Mouse (Mus musculus) stomach, embryonic 16.5 days (tissue): ENCODE results near the gene Riok1. TPM values are rescaled to one million over a fixed set of nuclear protein-coding genes. Genes with fewer than 3 reads are reported as not detected.

Source experiments
- ATAC-seq: fragments of 200-750 bp; cut with Nextera tagmentation; 2 replicates; pipeline ENCODE4 v1.8.0; 2017; ENCODE audit warnings: moderate number of reproducible peaks, moderate TSS enrichment; ENCODE audit not compliant: insufficient read depth, low FRiP score
- H3K27ac ChIP-seq: fragments of 300-500 bp; sonication (generic); 2 replicates; pipeline ENCODE4 v1.5.1; 2014; ENCODE audit warnings: low read length
- H3K27me3 ChIP-seq: fragments of 300-500 bp; sonication (generic); 2 replicates; pipeline ENCODE4 v1.6.1; 2014; ENCODE audit warnings: low read length, control low read depth, mixed read lengths; ENCODE audit not compliant: control insufficient read depth, insufficient read depth
- H3K36me3 ChIP-seq: fragments of 300-500 bp; sonication (generic); 2 replicates; pipeline ENCODE4 v1.6.1; 2014; ENCODE audit warnings: low read length; ENCODE audit not compliant: control insufficient read depth, insufficient read depth
- H3K4me1 ChIP-seq: fragments of 300-500 bp; sonication (generic); 2 replicates; pipeline ENCODE4 v1.6.1; 2014; ENCODE audit warnings: low read length, control low read depth, mixed read lengths; ENCODE audit not compliant: control insufficient read depth, insufficient read depth
- H3K4me2 ChIP-seq: fragments of 300-500 bp; sonication (generic); 2 replicates; pipeline ENCODE4 v1.6.1; 2014; ENCODE audit warnings: low read depth, low read length, mixed read lengths
- H3K4me3 ChIP-seq: fragments of 300-500 bp; sonication (generic); replicated peaks from 2 replicates; pipeline ENCODE4 v1.5.1; 2014; ENCODE audit warnings: mild to moderate bottlenecking, low read length
- H3K9ac ChIP-seq: fragments of 300-500 bp; sonication (generic); 2 replicates; pipeline ENCODE4 v1.6.1; 2014; ENCODE audit warnings: low read length
- H3K9me3 ChIP-seq: fragments of 300-500 bp; sonication (generic); replicated peaks from 2 replicates; pipeline ENCODE4 v1.6.1; 2016; ENCODE audit warnings: low read length, control low read depth; ENCODE audit not compliant: control insufficient read depth
- WGBS: fragments of 180-500 bp; shearing (Covaris S2); extraction: QIAGEN DNeasy Blood & Tissue Kit; methylation state at CpG from one replicate; pipeline ENCODE4 v1.1.7; 2014; 5-methylcytosine and 5-hydroxymethylcytosine counted together
- polyA plus RNA-seq: library from polyadenylated mRNA; unstranded; fragments of >200 nt; fragmentation: Nextera tagmentation; extraction: Ambion mirVana; gene quantifications from 2 replicates; pipeline ENCODE4 v1.2.1, GENCODE M21; 2015

Gene Riok1
- polyA plus RNA-seq, 1 experiment from 2014 or later, result 43.9 TPM

GRCm38 (mm10) chr13:38009721-38010408 lies 26.9 kb upstream of the Riok1 start:
- no peaks in the 10 kb centered on the region for H3K9me3 ChIP-seq
- no peak overlapping the region for H3K4me2 ChIP-seq
- 80% methylated on average over 5 of the region's 5 CpGs for WGBS
- H3K4me1 ChIP-seq, result no peaks in the 10 kb centered on the region
- ATAC-seq, result no peak
- no peaks in the 10 kb centered on the region for H3K36me3 ChIP-seq
- H3K27me3 ChIP-seq, result no peaks in the 10 kb centered on the region
- no peak overlapping the region for H3K4me3 ChIP-seq
- H3K9ac ChIP-seq, result no peak overlapping the region
- no peak overlapping the region for H3K27ac ChIP-seq

- H3K27ac ChIP-seq, result no peak overlapping the region
- WGBS, result 70% methylated on average over 5 of the region's 5 CpGs
These were observed 26.3 kb upstream of the Riok1 start for GRCm38 (mm10) chr13:38010444-38010910.

GRCm38 (mm10) chr13:38012436-38012835 lies 24.4 kb upstream of the Riok1 start:
- no peak overlapping the region for H3K27ac ChIP-seq
- no peaks in the 10 kb centered on the region for H3K4me1 ChIP-seq
- no peak for ATAC-seq
- WGBS, result 81% methylated on average over 5 of the region's 5 CpGs
- no peak overlapping the region for H3K4me2 ChIP-seq
- no peaks in the 10 kb centered on the region for H3K36me3 ChIP-seq
- no peak overlapping the region for H3K4me3 ChIP-seq
- H3K9ac ChIP-seq, result no peak overlapping the region
- no peaks in the 10 kb centered on the region for H3K27me3 ChIP-seq
- H3K9me3 ChIP-seq, result no peaks in the 10 kb centered on the region

More at GRCm38 (mm10) chr13:38010444-38010910, 26.3 kb upstream of the Riok1 start:
- Histone ChIP-seq H3K4me1 (no peaks in the 10 kb centered on the region), H3K36me3 (no peaks in the 10 kb centered on the region), H3K9ac (no peak overlapping the region), H3K4me2 (no peak overlapping the region), H3K27me3 (no peaks in the 10 kb centered on the region), H3K9me3 (no peaks in the 10 kb centered on the region), H3K4me3 (no peak overlapping the region)
- ATAC-seq, result no peak

GRCm38 (mm10) chr13:38015591-38015990 lies 21.2 kb upstream of the Riok1 start:
- H3K27ac ChIP-seq, result no peak overlapping the region
- H3K27me3 ChIP-seq, result no peaks in the 10 kb centered on the region
- H3K4me3 ChIP-seq, result no peak overlapping the region
- H3K36me3 ChIP-seq, result no peaks in the 10 kb centered on the region
- ATAC-seq, result no peak
- H3K4me2 ChIP-seq, result no peak overlapping the region
- no peak overlapping the region for H3K9ac ChIP-seq
- H3K9me3 ChIP-seq, result no peaks in the 10 kb centered on the region
- WGBS, result 85% methylated on average over 4 of the region's 4 CpGs
- no peaks in the 10 kb centered on the region for H3K4me1 ChIP-seq

- H3K27ac ChIP-seq, result no peak overlapping the region
- WGBS, result 64% methylated on average over 3 of the region's 3 CpGs
These were observed 18.0 kb upstream of the Riok1 start for GRCm38 (mm10) chr13:38018791-38019190.

GRCm38 (mm10) chr13:38025874-38026273 lies 10.9 kb upstream of the Riok1 start:
- H3K9ac ChIP-seq, result no peak overlapping the region
- no peaks in the 10 kb centered on the region for H3K27me3 ChIP-seq
- no peaks in the 10 kb centered on the region for H3K4me1 ChIP-seq
- ATAC-seq, result no peak
- no peak overlapping the region for H3K4me3 ChIP-seq
- WGBS, result 38% methylated on average over 4 of the region's 4 CpGs
- H3K36me3 ChIP-seq, result no peaks in the 10 kb centered on the region
- no peak overlapping the region for H3K4me2 ChIP-seq
- H3K9me3 ChIP-seq, result no peaks in the 10 kb centered on the region
- H3K27ac ChIP-seq, result no peak overlapping the region

More at GRCm38 (mm10) chr13:38018791-38019190, 18.0 kb upstream of the Riok1 start:
- no peaks in the 10 kb centered on the region for H3K36me3 ChIP-seq
- no peaks in the 10 kb centered on the region for H3K4me1 ChIP-seq
- H3K9ac ChIP-seq, result no peak overlapping the region
- no peaks in the 10 kb centered on the region for H3K27me3 ChIP-seq
- H3K4me3 ChIP-seq, result no peak overlapping the region
- no peak overlapping the region for H3K4me2 ChIP-seq
- ATAC-seq, result no peak
- H3K9me3 ChIP-seq, result no peaks in the 10 kb centered on the region

- Histone ChIP-seq H3K4me2 (no peak overlapping the region), H3K4me3 (no peak overlapping the region), H3K9me3 (no peaks in the 10 kb centered on the region), H3K27me3 (no peaks in the 10 kb centered on the region), H3K4me1 (no peaks in the 10 kb centered on the region), H3K9ac (no peak overlapping the region), H3K36me3 (no peaks in the 10 kb centered on the region), H3K27ac (no peak overlapping the region)
- WGBS, result 62% methylated on average over 6 of the region's 6 CpGs
- no peak for ATAC-seq
These were observed 9.1 kb upstream of the Riok1 start for GRCm38 (mm10) chr13:38027618-38028248.

GRCm38 (mm10) chr13:38028407-38028806 lies 8.4 kb upstream of the Riok1 start:
- 71% methylated on average over 4 of the region's 4 CpGs for WGBS
- Histone ChIP-seq H3K27me3 (no peaks in the 10 kb centered on the region), H3K36me3 (no peaks in the 10 kb centered on the region), H3K9ac (no peak overlapping the region), H3K27ac (no peak overlapping the region), H3K4me2 (no peak overlapping the region), H3K9me3 (no peaks in the 10 kb centered on the region), H3K4me3 (no peak overlapping the region), H3K4me1 (no peaks in the 10 kb centered on the region)
- no peak for ATAC-seq

GRCm38 (mm10) chr13:38037044-38037687 lies 371 bp downstream of the Riok1 start, which contains the start of gene Cage1:
Cage1 (minus strand) TSS chr13:38037069.
- peak; percentile 96 for ATAC-seq
- peak within 1 kb of the TSS; percentile 89 for H3K4me3 ChIP-seq
- peak within 1 kb of the TSS; percentile 96 for H3K4me2 ChIP-seq
- peak within 1 kb of the TSS; percentile 89 for H3K9ac ChIP-seq
- no peaks in the 10 kb centered on the region for H3K27me3 ChIP-seq
- under 1% methylated on average over 47 of the region's 47 CpGs for WGBS
- H3K9me3 ChIP-seq, result no peaks in the 10 kb centered on the region
- peak within 1 kb of the TSS; percentile 84 for H3K27ac ChIP-seq
- peaks cover 15% of the 10 kb centered on the region for H3K4me1 ChIP-seq
- 0 out of 2 replicates have a peak, but pooled peaks cover 3% of the 10 kb centered on the region for H3K36me3 ChIP-seq
